Mouse (Mus musculus): ENCODE results near the gene Fnbp1.
"Not testable (repeated sequence)": the region's sequence is repeated elsewhere in the genome, so short reads cannot be mapped to it uniquely, and the experiment has no call there.

Gene Fnbp1

DNA sequence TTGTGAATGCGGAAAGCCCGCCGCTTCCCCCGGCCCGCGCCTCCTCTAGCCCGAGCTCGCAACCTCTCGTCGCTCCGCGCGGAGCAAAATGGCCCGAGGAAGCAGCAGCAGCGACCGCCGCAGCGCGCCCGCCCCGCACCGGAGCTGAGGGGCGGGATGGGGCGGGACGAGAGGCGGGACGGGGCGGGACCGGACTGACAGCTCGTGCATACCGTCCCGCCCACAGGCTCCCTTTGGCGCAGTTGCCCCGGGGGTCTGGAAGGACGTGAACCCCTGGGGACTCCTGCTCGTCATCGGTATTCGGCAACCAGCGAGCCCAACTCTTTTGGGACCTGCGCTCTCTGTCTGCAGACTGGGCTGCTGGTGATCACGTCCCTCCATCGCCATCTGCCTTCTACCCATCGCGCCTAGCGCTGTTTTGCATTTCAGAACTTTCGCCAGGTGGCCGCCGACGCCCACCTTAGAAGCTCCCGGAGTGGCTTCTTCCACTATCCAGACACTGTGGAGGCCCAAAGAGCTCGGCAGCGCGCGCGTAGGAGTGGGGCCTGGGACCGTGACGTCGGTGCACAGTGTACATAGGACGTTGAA is at the start of gene Fnbp1:
Gene Fnbp1 (minus strand): TSS at position 142 of the 588 bp plus-strand sequence.
- DNase-seq (ENCODE audit: low spot score in 2 of 2): peak; percentile 79 to 88

DNA sequence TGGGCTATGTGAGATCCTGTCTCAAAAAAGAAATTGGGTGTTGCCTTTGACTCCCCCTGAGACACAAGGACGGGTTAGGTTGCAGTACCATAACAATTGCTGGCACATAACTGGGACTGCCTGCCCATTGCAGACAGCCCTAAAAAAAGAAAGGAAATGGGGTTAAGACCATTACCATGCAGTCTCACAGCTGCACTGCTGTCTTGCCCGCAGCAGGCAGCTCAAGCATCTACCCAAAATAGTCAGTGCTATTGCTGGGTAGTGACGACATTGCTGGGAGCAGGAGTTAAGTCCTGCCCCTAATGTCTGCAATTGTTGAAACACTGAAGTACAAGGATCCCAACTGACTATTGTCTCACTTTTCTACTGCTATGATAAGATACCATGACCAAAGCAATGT is 47.8 kb upstream of the Fnbp1 start:
- DNase-seq (ENCODE audit: low spot score in 2 of 2): no peak

DNA sequence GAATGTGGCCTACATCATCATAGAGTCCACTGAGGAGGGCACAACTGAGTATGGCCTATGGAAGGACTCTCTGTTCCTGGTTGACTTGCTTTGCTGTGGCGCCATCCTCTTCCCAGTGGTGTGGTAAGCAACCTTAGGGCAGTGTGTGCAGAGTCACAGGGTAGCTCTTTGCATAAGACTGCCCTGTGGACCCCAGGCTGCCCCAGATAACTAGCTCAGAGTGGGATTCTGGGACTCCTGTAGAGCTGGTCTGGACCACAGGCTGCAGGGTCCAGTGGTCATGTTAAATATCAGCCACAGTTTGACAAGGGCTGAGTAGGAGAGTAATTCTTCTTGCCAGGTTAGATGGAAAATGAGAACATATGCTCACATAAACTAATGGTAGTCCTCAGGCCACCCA is 46.9 kb upstream of the Fnbp1 start:
- DNase-seq (ENCODE audit: low spot score in 2 of 2): no peak

DNA sequence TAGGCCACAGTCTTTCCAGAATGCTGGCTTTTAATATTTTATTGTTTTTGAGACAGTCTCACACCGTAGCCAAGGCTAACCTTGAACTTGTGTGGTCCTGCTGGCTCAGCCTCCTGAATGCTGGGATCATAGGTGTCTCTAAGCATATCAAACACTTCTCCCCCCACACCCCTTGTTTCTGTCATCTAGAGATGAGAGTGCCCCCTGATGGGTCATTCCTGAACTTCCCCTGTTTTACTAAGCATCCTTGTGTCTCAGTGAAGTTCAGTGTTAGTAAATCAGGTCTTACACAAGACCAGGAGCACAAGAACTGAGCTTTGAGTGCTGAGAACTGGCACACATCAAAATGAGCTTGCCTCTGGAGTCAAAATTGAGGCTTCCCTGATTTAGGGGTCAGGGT is 42.0 kb upstream of the Fnbp1 start:
- no peak for DNase-seq (ENCODE audit: low spot score in 2 of 2)

DNA sequence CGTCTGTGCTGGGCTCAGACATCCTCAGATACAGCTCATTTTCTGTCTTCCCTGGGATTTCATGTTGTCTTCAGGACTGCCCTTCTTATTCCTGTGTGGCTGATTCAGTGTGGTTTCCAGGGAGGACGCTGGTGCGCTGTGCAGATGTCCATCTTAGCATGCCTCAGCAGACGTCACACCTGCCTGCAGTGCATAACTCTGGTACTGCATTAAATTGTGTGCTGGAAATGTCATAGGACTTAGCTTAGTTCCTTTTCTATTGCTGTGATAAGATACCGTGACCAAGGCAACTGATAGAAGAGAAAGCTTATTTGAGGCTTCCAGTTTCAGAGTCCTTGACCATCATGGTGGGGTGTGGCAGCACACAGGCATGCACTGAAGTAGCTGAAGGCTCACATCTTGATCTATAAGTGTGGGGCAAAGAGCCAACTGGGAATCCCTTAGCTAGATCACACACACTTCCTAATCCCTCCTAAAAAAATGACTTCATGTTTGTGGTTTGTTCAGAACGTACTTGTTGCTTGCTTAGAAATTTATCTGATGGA is 41.0 kb upstream of the Fnbp1 start:
- DNase-seq (ENCODE audit: low spot score in 2 of 2): no peak

DNA sequence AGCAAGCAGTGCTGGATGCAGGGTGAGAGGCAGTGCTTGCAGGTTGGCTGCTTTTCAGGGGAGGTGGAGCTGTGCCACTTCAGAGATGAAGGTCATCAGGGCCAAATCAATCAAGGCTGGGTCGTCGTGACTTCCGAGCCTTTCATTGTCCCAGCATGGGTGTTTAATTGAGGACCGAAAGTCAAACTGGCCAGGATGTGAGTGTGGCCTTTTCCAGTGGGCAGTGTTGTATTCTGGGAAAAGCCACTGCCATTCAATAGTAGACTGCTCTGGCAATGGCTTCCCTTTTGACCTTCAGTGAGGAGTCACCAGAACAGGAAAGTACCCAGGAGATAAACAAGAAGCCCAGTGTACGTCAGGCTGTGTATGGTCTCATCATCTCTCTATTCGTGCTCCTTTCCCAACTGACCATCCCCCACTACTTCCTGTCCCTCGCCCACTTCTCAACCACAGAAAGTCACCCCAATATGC is 38.3 kb upstream of the Fnbp1 start:
- DNase-seq (ENCODE audit: low spot score in 2 of 2): no peak

DNA sequence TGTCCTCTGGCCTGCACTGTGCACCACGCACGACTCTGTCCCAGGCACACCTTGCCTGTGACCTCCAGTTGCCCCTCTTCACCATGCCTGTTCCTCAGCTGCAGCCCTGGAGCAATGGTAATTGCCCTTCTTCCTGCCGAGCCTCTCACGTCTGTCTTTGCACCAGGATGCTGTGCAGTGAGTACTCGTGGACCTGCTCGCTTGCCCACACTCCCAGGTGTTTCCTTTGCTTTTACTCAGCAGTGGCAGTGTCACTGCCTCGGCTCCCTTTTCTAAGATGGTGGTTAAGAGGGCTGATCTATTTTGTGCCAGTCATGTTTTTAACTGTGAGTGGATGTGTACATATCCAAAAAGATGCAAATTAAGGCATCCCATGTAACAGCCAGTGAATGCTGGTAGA is 37.7 kb upstream of the Fnbp1 start:
- no peak for DNase-seq (ENCODE audit: low spot score in 2 of 2)

DNA sequence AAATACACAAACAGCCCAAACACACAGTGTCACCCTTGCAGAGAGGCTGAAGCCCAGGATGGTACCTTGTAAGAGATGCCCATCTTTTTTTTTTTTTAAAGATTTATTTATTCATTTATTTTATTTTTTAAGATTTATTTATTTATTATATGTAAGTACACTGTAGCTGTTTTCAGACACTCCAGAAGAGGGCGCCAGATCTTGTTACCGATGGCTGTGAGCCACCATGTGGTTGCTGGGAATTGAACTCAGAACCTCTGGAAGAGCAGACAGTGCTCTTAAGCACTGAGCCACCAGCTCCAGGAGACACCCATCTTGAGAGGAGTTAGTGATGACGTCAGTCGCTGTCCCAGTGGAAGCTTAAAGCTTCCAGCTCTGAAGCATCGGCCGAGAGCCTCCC is 36.8 kb upstream of the Fnbp1 start:
- DNase-seq (ENCODE audit: low spot score in 2 of 2): not testable (repeated sequence)

DNA sequence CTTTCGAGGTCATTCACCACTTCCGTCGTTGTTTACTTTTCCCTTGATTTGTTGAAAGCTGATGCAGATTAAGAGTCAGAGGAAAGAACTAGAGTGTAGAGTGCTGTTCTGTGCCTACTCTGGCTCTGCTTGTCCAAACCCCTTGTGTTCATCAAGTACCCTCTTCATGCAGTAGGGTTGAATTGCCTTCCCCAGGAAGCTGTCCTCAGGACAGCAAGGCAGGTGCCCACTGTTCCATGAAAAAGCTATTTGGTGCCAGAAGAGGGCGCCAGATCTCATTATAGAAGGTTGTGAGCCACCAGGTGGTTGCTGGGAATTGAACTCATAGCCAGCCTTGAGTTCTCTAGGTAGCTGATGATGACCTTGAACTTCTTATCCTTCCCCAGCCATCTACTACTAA is 31.5 kb upstream of the Fnbp1 start:
- no peak for DNase-seq (ENCODE audit: low spot score in 2 of 2)

DNA sequence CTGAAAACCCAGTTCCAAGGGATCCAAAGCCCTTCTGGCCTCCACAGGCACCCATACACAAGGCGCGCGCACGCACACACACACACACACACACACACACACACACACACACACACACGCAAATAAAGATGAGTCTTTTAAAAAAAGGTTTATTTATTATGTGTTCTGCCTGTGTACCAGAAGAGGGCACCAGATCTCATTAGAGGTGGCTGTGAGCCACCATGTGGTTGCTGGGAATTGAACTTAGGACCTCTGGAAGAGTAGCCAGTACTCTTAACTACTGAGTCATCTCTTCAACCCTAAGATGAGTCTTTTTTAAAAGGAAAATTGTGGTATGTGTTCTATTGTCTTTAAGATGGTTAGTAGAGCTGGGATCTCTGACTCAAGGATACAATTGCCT is 30.7 kb upstream of the Fnbp1 start:
- no peak for DNase-seq (ENCODE audit: low spot score in 2 of 2)

DNA sequence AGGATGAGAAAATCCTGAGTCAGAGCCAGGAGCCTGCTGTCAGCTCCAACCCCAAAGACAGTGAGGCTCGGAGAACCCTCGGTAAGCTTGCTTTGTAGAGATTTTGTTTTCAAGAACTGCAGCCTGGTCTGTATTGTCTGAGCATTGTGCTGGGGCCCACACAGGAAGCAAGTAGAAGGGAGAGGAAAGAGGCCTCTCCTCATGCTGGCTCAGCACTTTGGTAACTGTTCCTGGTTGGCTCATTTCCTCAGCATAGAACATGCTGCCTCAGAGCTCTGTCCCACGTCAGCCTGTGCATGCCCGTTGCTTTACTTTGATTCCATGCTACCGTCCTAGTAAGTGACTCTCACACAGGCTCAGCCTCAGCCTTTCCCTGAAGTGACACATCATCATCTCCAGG is 30.2 kb upstream of the Fnbp1 start:
- no peak for DNase-seq (ENCODE audit: low spot score in 2 of 2)

DNA sequence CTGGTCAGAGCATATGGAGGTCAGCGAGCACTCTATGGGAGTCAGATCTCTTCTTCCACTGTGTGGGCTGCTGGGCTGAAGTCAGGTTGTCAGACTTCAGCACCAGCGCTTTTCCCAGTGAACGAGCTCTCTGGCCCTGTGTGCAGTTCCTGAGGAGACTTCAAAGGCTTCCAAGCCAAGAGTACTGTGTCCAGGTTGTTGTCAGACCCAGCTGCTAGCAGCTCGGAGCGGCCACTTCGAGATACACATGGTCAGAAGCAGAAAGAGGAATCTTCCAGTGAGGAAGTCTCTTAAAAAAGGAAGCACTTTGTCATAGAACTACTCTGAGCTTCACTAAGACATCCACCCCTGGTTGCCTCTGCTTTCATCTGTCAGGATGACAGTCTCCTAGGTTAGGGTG is 28.4 kb upstream of the Fnbp1 start:
- DNase-seq (ENCODE audit: low spot score in 2 of 2): no peak

DNA sequence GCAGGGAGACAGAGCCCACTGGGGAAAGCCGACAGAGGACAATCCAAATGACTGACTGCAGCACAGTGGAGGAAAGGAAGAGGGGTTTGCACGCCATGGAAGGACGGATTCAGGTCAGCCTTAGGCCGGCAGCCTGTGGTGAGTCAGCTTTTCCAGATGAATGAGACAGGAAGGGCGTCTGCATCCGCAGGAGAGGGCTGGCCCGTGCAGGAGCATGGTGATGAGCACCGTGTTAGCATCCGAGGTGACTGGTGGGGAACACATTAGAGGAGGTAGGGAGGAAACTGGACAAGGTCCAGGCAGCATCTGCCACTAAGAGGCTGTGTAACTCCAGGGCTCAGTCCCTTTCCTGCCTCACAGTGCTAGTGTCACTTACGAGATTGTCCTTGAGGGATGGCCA is 27.2 kb upstream of the Fnbp1 start:
- no peak for DNase-seq (ENCODE audit: low spot score in 2 of 2)

DNA sequence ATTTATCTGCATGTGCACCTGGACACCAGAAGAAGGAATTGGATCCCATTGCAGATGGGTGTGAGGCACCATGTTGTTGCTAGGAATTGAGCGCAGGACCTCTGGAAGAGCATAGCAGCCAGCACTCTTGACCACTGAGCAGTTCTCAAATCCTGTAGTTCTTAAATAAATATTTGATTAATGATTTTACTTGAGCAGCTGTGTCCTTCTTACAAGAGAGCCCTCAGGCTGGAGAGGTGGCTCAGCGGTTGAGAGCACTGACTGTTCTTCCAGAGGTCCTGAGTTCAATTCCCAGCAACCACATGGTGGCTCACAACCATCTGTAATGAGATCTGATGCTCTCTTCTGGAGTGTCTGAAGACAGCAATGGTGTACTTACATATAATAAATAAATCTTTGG is 25.8 kb upstream of the Fnbp1 start:
- not testable (repeated sequence) for DNase-seq (ENCODE audit: low spot score in 2 of 2)

DNA sequence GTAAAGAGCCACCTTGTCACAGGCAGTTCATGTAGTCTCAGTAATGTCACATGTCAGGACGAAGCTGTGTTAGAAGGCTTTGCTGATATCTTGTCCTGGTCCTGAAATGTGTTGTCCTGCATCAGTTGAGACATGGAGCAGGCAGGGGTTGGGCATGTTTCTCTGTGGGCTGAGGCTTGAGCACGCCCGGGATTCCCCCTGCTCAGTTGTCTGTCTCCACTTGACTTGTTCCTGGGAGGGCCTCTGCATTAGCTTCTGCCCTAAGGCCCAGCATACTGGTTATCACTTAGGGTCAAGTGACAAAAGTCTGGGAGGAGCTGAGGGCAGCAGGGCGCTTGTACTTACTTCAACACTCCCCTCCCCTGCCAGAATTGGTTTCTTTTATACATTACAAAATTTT is 23.7 kb upstream of the Fnbp1 start:
- DNase-seq (ENCODE audit: low spot score in 2 of 2): no peak

DNA sequence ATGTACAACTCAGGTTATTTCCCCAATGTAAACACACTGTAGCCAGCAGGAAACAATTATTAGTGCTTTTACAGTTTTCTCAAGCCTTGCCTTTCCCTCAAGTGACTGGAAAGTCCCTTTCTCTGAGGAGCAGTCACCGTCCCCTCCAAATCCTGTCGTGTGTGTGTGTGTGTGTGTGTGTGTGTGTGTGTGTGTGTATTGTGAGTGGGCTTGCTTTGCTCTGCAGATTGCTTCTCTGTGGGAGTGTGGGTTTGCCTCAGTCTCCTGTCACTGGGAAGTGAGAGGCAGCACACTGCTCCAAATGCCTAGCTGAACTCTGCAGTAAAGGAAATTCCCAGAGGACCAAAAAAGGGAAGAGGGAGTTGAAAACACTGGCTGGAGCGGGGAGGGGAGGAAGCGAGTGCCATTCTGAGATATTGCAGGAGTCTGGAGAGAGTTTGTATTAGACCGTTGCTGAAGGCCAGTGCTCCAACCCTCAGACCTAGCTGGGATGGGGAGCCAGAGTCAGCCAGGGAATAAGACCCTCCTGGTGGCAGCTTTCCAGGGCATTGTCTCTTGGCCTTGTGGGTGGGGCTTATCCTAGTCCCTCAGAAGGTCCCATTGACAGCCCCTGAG is 23.1 kb upstream of the Fnbp1 start:
- peak in 1 of 2 experiments; percentile 27 for DNase-seq (ENCODE audit: low spot score in 2 of 2)

DNA sequence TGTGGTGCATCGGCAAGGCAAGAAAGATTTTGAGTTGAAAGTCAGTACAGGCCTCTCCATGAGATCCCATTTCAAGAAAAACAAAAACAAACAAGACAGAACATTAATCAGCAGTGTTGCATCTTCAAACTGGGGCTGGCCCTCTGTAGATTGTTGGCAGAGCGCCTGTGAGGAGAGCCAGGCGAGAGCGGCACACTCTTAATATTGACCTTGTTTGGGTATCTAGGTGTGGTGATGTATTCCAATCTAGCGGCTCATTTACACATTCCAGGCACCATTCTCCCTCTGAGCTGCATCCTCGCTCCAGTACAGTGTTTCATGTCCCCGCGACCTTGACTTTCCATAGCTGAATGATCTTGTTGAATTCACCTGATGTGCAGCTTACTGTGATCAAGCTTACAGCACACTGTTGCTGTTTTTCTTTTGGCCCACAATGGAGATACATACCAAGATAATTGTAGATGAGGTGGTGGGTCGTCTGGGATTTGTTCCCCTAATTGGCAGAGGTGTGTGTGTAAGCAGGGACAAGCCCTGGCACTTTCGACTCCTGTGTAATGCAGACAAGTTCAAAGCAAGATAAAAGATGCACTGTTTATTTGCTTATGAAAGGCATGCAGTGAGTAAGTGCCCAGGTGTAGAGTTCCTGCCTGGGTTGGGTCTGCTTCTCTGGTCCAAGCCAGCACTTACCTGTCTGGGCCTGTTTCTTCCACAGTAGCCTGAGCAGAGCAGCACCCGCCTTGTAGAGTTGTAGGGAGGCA is 21.7 kb upstream of the Fnbp1 start:
- DNase-seq (ENCODE audit: low spot score in 2 of 2): no peak

DNA sequence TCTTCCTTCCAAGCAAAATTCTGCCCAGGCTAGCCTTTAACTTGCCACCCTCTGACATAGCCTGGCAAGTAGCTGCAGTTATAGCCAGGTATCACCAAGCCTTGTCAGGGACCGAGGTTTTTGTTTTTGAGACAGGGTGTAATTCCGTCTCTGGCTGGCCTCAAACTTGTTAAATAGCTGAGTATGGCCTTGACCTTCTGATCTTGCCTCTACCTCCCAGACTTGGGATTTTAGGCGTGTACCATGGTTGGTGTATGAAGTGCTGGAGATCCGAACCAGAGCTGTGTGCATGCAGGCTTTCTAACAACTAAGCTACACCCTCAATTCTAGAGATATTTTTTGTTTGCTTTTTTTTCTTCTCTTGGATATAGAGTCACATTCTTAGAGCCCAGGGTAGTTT is 19.8 kb upstream of the Fnbp1 start:
- no peak for DNase-seq (ENCODE audit: low spot score in 2 of 2)

DNA sequence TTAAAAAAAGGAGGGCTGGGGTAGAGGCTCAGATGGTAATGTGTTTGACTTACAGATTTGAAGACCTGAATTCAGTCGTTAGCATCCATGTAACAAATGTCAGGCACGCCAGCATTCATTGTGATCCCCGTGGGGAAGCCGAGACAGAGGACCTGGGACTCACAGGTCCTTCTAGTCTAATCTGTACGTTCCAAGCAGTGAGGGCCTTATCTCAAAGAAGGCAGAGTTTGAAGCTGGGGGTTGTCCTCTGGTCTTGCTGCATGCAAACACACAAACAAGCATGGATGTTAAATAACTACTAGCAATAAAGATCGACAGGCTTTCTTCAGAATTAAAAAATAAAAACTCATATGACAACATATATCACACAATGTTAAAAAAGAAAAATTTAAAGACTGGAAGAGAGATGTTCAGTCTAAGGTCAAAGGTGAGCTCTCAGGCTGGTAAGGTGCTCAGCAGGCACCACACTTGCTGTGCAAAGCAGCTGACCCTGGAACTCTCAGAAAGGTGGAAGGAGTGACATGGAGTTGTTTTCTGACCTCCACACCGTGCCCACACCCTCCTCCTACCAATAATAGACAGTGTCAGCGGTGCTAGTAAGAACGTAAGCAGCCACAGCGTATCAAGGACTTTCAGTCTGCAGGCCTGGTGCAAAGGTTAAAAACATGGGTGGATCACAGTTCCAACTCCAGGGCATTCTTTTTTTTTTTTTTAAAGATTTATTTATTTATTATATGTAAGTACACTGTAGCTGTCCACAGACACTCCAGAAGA is 18.5 kb upstream of the Fnbp1 start:
- DNase-seq (ENCODE audit: low spot score in 2 of 2): no peak

DNA sequence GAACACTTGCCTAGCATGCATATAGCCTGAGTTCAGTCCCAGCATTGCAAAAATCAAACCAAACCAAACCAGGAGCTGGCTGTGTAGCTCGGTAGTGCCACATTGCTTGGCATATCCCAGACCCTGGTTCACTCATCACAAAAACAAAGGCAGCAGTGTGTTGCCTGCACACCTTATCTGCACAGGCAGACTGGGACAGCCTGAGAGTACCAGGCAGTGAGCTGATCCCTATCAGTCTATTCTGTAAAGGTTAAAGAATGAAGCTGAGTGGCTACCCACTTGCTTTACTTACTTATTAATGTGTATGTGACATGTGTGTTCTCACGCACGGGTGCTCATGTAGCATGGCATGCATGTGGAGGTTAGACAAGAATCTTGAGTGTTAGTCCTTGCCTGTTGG is 15.0 kb upstream of the Fnbp1 start:
- DNase-seq (ENCODE audit: low spot score in 2 of 2): no peak

DNA sequence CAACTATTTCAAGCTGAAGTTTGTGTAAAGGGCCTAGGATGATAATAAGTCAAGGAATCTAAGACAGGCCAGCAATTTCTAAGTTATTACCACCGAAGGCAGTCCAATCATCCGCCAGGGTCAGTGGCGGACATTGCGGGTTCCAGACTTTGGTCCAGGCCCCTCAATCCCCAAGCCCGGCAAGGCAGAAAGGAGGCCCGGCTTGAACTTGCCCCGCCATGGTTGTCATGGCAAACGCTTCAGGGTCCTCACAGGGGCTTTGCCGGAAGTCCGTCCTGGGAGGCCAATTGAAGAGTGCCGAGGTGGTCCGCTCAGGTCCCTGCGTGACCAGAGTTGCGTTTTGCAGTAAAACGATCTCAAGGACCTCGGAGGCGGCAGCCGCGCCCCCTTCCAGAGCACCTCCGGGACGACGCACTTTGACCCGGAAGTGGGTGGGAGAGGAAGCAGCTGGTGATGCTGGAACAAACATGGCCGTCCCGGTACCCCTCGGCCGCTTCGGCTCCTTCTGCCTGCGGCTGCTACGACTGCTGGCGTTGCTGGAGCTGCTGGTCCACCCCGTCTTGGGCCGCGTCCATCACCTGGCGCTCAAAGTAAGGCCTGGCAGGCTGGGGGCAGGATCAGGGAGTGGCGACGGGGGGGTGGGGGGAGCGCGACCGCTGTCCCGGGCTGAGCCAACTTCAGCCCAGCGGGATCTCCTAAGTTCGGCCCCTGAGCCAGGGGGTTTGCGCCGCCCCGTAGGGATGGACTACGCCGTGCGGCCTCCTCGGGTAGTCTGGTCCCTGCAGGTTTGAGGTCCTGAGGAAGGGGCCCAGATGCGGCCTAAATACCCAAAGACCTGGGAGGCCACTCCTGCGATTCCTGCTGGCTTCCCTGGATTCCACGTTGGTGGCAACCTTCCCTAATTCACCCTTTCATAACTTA is 10.3 kb upstream of the Fnbp1 start, which contains the start of gene Gpr107:
Gene Gpr107 (plus strand): TSS at position 425 of the 921 bp plus-strand sequence.
- DNase-seq (ENCODE audit: low spot score in 2 of 2): peak; percentile 73 to 78

Measured in right cerebral cortex, postnatal 36 days (tissue).